Mouse (Mus musculus) lung, adult 2 months (tissue): Measurements from ENCODE around the gene Myo9b. TPM values are rescaled to one million over a fixed set of nuclear protein-coding genes. Genes with fewer than 3 reads are reported as not detected.

ENCODE experiments used
- DNase-seq: peaks from one replicate; pipeline ENCODE4 v3.0.0; 2022
- H3K4me1 ChIP-seq: fragments of 200-500 bp; 2 replicates; pipeline ENCODE4 v1.6.1; 2011; ENCODE audit warnings: low read length; ENCODE audit not compliant: control insufficient read depth, insufficient read depth
- H3K4me3 ChIP-seq: fragments of 200-500 bp; replicated peaks from 2 replicates; pipeline ENCODE3; 2011; ENCODE audit warnings: low read depth, mild to moderate bottlenecking, control low read depth, low read length; ENCODE audit errors: extremely low read depth
- CTCF ChIP-seq: fragments of 200-500 bp; IDR thresholded peaks from 2 replicates; pipeline ENCODE4 v1.5.1; 2011; ENCODE audit warnings: mild to moderate bottlenecking, low read length, control low read depth; ENCODE audit not compliant: insufficient read depth
- POLR2A ChIP-seq: fragments of 200-500 bp; IDR thresholded peaks from 2 replicates; pipeline ENCODE4 v1.6.1; 2011; ENCODE audit warnings: low read depth, mild to moderate bottlenecking, control low read depth, low read length, borderline replicate concordance; ENCODE audit errors: extremely low read depth
- WGBS: fragments of 180-500 bp; shearing (Covaris S2); methylation state at CpG from one replicate; pipeline ENCODE4 v1.1.7; 2018; 5-methylcytosine and 5-hydroxymethylcytosine counted together
- polyA plus RNA-seq: library from polyadenylated mRNA; depleted of rRNA; stranded (reverse); fragments of >200 nt; gene quantifications from 2 replicates; pipeline ENCODE4 v1.2.3, GENCODE M21; 2012

Gene Myo9b
- polyA plus RNA-seq, 1 experiment: 37.6 TPM

DNA sequence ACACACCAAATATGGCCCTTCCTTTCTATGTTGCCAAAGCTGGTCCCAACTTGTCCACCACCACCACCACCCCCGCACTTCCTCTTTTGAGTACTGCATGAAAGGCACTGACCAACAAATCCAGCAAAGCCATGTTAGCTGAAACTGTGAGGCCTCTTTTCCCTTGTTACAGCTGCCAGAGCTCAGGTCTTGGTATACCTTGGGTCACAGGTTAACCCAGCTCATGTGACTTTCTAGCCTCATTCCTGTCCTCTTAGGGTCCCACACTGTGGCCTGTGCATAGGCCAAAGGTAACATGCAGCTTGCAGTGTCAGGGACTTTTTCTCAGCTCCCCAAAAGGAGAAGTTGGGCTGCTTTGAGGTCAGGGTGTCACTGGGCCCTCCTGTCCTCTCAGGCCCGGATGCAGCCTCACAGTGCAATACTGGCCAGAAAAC, 23.7 kb downstream of the Myo9b start:
- H3K4me1 ChIP-seq: no peaks in the 10 kb centered on the region
- no peak overlapping the region for H3K4me3 ChIP-seq
- DNase-seq: no peak
- 69% methylated on average over 2 of the region's 2 CpGs for WGBS
- no peak for TF ChIP-seq CTCF
- no peak for TF ChIP-seq POLR2A

DNA sequence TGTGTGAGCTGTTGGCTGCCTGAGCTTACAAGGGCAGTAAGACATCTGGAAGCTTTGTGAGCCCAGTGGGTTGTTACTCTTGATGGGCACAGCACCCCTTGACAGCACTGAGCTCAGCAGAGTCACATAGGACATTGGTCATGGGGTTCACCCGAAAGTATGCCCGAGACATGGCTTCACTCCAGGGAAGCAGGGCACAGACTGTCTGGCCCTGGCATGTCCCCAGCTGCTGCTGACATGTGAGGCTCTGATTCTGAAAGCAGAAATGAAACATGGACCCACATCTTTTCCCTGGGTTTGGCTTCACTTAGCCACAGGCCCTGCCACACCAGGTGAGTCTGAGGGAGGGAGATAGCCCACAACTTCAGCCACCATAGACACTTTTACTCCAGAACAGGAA, 24.3 kb downstream of the Myo9b start:
- DNase-seq: no peak

GRCm38 (mm10) chr8:71297439-71297838, 24.9 kb downstream of the Myo9b start:
- WGBS: 88% methylated on average over 1 of the region's 1 CpGs

More for the DNA sequence above, 24.3 kb downstream of the Myo9b start:
- TF ChIP-seq POLR2A (no peak), CTCF (no peak)
- Histone ChIP-seq H3K4me1 (no peaks in the 10 kb centered on the region), H3K4me3 (no peak overlapping the region)
- WGBS: 91% methylated on average over 2 of the region's 2 CpGs

DNA sequence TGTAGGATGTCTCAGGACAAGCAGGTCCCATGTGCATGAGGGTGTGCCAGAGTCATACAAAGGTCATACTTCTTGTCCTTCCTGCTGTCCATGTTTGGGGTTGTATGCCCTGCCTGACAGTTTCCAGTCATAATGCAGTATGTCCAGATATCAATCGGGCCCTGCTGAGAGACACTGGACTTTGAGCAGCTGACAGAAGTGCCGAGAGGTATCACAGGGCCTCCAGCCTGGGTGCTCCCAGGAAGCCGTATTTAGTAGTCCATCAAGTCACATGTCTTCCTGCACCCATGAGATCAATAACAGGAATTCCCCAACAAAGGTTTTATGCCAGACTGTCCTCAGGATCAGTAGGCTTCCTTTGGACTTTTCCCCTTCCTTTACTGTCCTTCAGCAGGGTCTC, 27.2 kb downstream of the Myo9b start:
- H3K4me3 ChIP-seq: no peak overlapping the region
- 87% methylated on average over 3 of the region's 3 CpGs for WGBS
- no peak for DNase-seq
- TF ChIP-seq POLR2A (no peak), CTCF (no peak)
- H3K4me1 ChIP-seq: no peaks in the 10 kb centered on the region

More at GRCm38 (mm10) chr8:71297439-71297838, 24.9 kb downstream of the Myo9b start:
- DNase-seq: no peak
- H3K4me1 ChIP-seq: no peaks in the 10 kb centered on the region
- TF ChIP-seq CTCF: no peak
- TF ChIP-seq POLR2A: no peak
- no peak overlapping the region for H3K4me3 ChIP-seq

GRCm38 (mm10) chr8:71302788-71303187, 30.3 kb downstream of the Myo9b start:
- TF ChIP-seq CTCF (no peak), POLR2A (no peak)
- Histone ChIP-seq H3K4me1 (no peaks in the 10 kb centered on the region), H3K4me3 (no peak overlapping the region)
- 100% methylated on average over 1 of the region's 1 CpGs for WGBS
- no peak for DNase-seq

DNA sequence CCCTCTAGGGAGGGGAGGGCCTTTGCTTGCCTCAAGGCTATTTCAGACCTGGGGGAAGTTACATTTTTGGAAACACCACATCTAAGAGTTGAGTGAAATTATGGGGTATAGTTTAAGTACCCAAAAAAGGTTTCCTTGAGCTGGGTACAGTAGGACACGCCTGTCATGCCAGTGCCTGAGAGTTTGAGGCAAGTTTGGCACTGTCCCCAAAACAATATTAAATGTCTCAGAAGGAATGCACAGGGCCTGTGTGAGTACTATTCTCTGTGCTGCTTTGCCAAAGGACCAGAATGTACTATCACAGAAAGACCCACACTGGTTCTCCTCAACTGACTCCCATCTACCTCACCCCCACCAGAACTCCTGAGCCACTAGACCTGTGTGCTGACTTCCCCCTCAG, 31.1 kb downstream of the Myo9b start:
- Histone ChIP-seq H3K4me3 (no peak overlapping the region), H3K4me1 (peaks cover 1% of the 10 kb centered on the region; the same call in 1 of the 2 replicates)
- DNase-seq: no peak
- TF ChIP-seq CTCF (no peak), POLR2A (no peak)
- 60% methylated on average over 1 of the region's 1 CpGs for WGBS

DNA sequence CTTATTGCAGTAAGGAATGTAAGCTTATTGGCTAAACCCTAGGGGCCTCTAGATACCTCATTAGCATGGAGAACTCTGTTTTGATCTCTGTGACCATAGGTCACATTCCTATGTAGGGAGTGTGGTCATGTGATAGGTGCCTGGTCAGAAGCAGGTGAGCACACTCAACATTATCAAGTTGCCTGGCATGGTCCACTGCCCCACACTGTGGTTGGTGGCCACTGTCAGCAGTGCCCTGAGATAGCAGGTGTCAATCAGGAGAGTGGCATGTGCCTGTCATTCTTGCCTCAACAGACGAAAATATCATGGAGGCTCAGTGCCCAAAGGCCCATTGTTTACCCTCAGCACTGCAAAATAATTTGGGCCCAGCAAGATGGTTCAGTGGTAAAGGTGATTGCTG, 33.5 kb downstream of the Myo9b start:
- Histone ChIP-seq H3K4me3 (no peak overlapping the region), H3K4me1 (peaks cover 6% of the 10 kb centered on the region)
- 79% methylated on average over 1 of the region's 1 CpGs for WGBS
- TF ChIP-seq POLR2A: no peak
- no peak for TF ChIP-seq CTCF
- DNase-seq: no peak

DNA sequence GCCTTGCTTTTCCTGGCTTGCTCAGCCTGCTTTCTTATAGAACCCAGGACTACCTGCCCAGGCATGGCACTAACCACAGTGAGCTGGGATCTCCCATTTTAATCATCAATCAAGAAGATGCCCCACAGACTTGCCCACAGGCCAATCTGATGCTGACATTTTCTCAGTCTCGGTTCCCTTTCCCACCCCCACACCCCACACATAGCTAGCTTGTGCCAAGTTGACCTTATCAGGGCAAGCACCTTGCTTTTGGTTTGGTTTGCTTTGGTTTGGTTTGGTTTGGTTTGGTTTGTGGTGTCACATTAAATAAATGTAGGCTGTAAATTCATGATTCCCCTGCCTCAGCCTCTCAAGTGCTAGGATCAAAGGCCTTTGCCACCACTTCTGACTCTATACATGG, 34.9 kb downstream of the Myo9b start:
- 45% methylated on average over 1 of the region's 1 CpGs for WGBS
- Histone ChIP-seq H3K4me3 (no peak overlapping the region), H3K4me1 (peaks cover 9% of the 10 kb centered on the region)
- no peak for TF ChIP-seq POLR2A
- TF ChIP-seq CTCF: no peak
- no peak for DNase-seq

DNA sequence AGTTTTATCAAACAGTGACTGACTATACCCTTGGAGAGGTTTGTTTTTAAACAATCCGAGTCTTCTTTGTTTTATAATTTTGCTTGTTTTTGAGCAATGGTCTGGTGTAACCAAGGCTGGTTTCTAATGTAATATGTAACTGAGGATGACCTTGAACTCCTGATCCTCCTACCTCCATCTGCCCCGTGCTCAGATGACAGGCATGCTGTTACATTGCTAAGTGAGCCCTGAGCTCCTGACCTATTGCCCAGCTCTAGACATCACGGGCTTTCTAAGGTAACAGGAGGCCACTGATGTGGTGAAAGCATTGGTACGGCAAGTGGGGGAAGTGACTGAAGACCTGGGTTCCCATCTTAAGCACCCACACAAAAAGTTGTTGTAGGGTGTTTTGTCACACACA, 35.4 kb downstream of the Myo9b start:
- DNase-seq: no peak
- Histone ChIP-seq H3K4me3 (no peak overlapping the region), H3K4me1 (peaks cover 13% of the 10 kb centered on the region)
- TF ChIP-seq CTCF (no peak), POLR2A (no peak)
- WGBS: 76% methylated on average over 4 of the region's 4 CpGs

DNA sequence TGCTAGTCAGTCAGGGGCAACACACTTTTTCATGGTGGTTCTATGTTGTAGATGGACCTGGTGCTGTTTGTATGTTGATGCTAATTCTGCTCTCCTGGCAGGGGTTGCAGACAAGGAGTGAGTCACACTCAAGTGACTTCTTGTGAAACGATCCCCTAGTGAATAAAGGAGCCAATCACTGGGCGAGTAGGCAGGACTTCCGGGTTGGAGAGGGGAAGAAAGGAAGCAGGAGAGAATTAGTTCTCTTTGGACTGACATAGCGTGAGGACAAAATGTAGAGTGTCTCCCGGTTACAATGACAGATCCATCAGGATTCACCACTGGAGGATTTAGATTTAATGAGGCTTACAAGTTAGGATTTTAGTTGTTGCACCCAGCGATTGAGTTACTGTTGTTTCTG, 37.9 kb downstream of the Myo9b start:
- 49% methylated on average over 6 of the region's 6 CpGs for WGBS
- no peak for TF ChIP-seq POLR2A
- no peak for TF ChIP-seq CTCF
- Histone ChIP-seq H3K4me1 (peaks cover 16% of the 10 kb centered on the region), H3K4me3 (no peak overlapping the region)
- no peak for DNase-seq

- H3K4me3 ChIP-seq: no peak overlapping the region
- WGBS: 33% methylated on average over 1 of the region's 1 CpGs
- DNase-seq: no peak
- TF ChIP-seq CTCF: no peak
- TF ChIP-seq POLR2A: no peak
- peaks cover 19% of the 10 kb centered on the region for H3K4me1 ChIP-seq
Measured at GRCm38 (mm10) chr8:71312700-71313099, 40.2 kb downstream of the Myo9b start.

GRCm38 (mm10) chr8:71313951-71314350, 41.4 kb downstream of the Myo9b start:
- no peak for DNase-seq
- TF ChIP-seq POLR2A (no peak), CTCF (no peak)
- Histone ChIP-seq H3K4me3 (no peak overlapping the region), H3K4me1 (peaks cover 17% of the 10 kb centered on the region)
- WGBS: 88% methylated on average over 2 of the region's 2 CpGs
